Mouse (Mus musculus): ENCODE measurements around the gene Mterf2.
A peak's percentile ranks its signal among the peaks of the same experiment; 100 is the strongest.

Mterf2 gene

DNA sequence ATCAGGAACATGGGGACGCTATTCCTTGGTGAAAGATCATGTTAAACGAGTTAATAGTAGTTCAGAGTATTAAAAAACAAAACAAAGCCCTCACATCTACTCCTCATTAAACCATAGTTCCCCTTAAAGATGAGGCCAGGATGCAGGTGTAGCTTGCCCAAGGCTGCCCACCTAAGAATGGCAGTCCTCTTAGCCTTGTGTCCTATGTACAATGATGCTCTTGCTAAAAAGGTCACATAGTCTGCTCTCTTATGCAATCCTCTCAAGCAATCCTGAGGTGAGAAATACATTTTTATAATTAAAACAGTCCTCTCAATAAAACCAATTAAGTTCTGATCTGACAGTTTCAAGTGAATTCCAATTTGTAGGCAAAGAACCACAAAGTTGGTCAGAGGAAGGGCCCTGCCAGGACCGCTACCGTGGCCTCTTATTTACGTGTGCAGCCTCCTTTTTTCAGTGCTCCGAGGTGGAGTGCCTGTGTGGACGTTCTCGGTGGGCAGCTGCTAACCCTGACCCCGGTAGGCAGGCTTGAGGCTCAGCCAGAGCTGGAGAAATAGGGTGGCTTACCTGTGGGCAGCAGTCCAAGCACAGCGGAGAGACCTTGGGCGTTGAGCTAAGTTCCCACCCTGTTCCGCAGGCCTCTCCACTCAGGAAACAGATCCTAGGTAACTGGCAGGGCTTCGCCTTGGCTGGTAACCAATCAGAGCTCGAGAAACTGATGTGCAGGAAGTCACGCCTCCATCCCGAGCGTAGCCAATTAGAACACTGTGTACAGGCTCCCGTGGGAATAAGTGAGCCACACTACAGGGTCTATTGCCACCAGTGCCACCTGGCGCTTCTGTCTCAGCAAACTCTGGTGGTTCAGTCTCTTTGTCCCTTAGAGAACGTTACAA is at the start of gene Mterf2:
Gene Mterf2, minus strand, starts transcription at position 633 of the 893 bp plus-strand sequence.
- peak; percentile 96 for DNase-seq (ENCODE audit: low read depth, low spot score)

DNA sequence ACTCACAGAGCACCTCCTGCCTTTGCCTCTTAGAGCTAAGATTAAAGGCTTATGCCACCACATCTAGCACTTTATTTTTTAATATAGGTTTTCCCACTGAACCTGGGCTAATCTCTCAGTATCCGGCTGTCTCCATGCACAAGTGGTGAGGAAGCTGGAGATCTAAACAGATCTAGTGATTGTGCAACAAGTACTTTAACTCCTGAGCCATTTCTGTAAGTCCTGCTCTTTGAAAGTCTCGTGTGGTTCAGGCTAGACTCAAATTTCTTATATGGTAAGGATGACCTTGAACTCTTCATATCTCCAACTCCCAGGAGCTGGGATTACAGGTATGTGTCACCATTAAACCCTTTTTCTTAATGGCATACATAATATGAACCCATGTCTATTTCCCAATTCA is 48.8 kb upstream of the Mterf2 start:
- no peak for DNase-seq (ENCODE audit: low read depth, low spot score)

DNA sequence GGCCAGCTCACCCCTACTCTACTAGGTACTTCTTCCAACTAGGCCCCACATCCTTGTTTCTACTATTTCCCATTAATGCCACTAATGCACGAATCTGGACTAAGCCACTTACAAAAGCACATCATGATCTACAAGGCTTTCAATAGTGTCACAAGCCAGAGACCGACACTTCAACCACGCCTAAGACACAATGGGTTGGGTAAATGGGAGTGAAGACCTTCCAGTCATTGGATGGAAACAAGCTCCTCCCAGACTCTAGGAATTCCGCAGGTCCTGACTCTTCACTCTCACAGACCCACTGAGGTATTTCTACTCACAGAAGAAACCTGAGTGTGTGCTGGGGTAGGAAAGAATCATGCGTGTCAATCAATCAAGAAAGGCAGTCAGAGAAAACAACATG is 37.5 kb upstream of the Mterf2 start:
- no peak for DNase-seq (ENCODE audit: low read depth, low spot score)

DNA sequence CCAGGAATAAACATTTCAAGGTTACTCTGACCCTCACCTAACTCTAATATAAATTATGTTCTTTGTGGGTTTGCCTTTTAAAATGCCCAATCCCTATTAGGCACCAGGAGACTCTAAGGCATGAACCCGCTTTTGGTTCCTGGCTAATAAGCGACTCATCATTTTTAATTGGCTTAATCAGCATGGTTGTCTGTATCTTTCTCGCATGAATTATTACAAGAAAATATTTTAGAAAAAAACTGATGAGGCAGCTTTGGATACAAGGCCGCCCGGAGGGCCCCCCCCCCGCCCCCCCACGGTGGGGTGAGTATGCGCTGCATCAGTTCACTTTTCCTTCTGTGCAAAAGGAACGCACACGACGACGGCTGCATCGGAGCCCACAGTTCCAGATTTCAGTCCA is 37.0 kb upstream of the Mterf2 start:
- DNase-seq (ENCODE audit: low read depth, low spot score): no peak

DNA sequence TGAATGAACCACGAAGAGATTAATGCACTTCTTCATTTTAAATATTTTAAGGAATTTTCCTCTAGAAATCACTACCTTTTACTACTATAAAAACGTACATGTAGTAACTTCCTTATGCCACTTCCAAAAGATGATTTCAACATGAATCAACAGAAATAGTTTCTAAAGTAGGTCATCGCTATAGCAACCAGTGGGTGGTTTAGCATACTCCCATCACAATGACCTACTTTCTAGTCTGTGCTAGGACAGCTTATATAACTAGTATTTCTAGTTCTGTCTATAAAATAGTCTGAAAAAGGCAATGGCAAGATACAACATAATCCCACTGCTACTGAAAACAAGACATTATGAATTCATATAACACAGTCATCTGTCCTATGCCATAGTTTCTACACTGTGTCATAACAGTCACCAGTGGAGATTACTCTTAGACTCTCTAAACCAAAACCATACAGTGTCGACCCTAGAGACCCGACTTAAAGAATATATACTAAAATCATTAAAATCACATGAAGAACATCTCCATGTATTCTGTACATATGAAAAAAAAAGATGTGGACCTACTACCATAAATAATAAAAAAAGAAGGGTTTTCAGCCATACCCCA is 34.0 kb upstream of the Mterf2 start:
- DNase-seq (ENCODE audit: low read depth, low spot score): peak; percentile 70

DNA sequence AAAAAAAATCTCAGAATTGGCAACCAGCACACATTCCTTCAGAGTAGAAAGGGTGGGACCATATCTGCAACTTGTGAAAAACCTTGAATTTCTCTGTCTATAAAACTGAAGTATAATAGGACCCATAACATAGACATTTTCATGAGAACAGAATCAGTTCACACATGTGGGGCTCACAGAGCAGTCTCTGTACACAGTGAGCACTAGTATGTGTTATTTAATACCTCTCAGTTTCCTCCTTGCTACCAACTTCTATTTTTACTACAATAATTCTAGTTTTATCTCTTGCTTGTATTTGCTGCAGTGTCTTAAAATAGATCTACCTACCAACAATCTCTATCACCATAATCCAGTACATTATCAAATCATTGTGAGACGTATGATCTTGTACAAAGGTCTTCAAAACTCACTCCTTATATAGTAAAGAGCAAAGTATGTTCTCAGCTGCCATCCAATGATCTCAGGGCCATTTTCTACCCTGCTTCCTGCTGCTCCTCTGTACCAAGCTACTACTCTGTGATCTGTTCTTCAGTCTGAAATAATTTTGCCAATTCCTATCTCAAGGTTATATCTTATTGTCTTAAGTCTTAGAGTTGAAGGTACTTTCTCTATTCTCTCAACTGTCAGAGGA is 32.3 kb upstream of the Mterf2 start:
- DNase-seq (ENCODE audit: low read depth, low spot score): peak; percentile 22

DNA sequence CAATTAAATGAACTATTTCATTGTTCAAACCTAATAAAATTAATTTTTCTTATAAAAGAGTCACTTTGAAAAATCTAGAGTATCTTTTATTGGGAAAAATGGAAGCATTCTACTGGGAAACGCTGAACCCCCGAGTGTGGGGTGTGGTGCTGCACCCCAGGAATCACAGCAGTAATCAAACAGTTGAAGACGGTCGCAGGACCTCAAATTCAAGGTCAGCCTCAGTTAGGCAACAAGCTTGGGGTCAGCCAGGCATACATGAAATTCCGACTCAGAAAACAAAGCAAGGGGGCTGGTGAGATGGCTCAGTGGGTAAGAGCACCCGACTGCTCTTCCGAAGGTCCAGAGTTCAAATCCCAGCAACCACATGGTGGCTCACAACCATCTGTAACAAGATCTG is 29.6 kb upstream of the Mterf2 start:
- no peak for DNase-seq (ENCODE audit: low read depth, low spot score)

DNA sequence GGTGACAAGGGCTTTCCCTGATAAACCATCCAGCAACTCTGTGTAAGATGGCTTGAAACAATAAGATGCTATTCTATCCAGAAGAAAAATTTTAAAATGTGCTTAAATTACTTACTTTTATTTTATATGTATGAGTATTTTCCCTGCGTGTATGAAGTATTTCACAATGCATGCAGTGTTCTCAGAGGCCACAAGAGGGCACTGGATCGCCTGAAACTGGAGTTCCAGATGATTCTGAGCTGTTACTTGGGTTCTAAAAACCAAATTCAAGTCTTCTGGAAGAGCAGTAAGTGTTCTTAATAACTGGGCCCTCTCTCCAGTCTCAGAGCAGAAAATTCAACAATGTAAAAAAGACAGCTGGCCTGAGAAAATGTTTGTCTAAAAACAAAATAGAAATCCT is 26.4 kb upstream of the Mterf2 start:
- DNase-seq (ENCODE audit: low read depth, low spot score): peak; percentile 78

DNA sequence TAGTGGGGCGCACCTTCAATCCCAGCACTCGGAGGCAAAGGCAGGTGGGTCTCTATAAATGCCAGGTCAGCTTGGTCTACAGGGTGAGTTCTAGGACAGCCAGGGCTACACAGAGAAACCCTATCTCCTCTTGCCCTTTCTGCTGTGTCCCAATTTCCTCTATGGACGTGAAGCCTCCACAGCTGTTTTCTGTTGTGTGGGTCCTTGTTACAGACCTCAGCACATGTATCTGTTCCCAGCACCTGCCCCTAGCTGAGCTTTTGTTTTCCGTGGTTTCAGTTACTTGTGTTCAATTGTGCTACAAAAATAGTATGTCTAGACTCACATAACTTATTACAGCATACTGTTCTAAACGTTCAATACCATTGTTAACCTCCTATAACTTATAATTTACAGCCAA is 21.4 kb upstream of the Mterf2 start:
- DNase-seq (ENCODE audit: low read depth, low spot score): no peak

DNA sequence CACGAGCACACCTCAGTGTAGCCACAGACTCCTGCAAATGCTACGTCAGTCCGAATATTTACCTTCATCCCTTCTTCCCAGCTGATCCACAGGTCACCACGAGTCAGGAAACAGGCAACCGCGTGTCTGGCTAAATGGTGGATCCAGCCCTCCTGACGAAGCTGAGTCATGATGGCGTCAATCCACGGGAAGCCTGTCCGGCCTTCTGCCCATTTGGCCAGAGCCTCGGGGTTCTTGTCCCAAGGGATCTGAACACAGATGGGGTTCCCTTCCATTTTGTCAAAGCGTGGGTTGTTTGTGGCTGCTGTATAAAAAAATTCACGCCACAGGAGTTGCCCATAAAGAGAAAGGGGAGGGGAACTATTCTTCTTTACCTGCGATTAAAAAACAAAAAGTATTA is 18.5 kb upstream of the Mterf2 start:
- DNase-seq (ENCODE audit: low read depth, low spot score): no peak

DNA sequence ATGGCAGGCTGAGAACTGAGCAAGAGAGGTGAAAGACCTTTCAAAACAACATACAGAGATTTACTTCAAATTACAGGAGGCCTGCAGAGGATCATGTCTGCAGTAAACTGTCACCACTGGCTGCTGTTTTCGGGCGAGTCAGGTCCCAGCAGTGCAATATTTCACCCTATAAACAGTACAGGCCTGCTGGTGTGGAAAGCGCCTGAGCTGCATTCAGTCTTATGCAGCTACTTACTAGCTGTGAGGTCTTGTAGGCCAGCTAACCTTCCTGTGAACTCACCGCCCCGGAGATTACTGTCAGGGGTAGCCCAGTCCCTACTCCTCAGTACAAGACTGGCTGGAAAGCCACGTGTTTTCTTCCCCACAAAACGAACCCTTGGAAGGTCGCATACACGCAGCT is 13.6 kb upstream of the Mterf2 start:
- no peak for DNase-seq (ENCODE audit: low read depth, low spot score)

DNA sequence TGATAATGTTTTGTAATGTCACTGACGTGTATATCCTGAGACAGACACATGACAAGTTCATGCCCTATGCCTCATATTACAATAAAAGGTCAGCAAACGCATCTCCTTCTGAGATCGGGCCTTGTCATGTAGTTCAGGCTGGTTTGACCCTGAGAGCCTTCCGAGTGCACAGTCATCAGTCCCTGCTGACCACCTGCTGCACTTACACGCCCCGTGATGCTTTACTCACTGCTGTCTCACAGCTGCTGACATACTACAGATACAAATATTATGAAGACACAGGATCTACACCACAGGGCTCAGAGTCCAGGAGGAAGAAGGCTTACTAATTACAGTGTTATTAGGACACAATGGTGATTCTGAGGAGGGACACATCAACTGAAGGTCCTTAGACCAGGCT is 8.7 kb upstream of the Mterf2 start:
- no peak for DNase-seq (ENCODE audit: low read depth, low spot score)

DNA sequence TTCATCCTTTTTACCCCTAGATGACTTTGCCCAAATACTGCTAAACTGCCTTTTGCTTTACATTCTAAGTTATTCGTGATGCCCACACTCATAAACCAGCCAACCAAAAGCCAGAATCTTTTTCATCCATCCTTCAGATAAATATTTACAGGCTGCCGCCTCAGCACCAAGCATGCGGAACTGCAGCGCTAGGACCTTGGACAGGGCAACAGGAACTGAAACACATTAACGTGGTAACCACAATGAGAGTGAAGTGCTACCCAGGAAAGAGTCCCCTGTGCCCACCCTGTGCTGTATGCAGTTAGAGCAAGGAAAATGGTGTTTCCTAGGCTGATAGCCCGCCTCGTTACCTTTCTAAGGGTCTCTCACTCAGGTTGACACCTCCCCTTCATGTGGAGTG is 626 bp upstream of the Mterf2 start:
- DNase-seq (ENCODE audit: low read depth, low spot score): peak; percentile 53

DNA sequence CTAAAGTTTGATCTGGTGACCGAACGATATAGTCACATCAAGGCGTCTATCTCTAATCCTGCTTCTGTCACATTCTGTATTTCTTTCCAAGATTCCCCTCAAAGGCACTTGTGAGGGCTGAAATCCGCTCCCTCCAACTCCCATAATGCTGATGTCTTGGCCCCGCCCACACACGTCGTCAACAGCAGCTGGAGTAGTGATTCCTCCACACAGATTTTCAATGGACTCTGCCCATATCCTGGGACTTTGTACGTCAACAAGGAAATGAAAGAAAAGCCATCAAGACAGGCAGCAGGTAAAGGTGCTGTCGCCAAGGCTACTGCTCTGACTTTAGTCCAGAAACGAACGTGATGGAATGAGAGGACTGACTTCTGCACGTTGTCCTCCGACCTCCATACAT is 2.6 kb downstream of the Mterf2 start:
- DNase-seq (ENCODE audit: low read depth, low spot score): no peak

DNA sequence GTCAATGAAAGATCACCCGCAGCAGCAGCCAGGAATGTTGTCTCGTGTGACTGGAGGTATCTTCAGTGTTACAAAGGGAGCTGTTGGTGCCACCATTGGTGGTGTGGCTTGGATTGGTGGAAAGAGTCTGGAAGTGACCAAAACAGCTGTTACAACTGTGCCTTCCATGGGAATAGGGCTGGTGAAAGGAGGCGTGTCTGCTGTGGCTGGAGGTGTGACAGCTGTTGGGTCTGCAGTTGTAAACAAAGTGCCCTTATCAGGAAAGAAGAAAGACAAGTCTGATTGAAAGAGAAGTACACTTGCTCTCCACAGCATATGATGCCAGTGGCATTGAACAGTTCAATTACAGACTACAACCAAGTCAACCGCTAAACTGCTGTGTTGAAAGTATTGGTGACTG is 13.4 kb downstream of the Mterf2 start:
- DNase-seq (ENCODE audit: low read depth, low spot score): no peak

DNA sequence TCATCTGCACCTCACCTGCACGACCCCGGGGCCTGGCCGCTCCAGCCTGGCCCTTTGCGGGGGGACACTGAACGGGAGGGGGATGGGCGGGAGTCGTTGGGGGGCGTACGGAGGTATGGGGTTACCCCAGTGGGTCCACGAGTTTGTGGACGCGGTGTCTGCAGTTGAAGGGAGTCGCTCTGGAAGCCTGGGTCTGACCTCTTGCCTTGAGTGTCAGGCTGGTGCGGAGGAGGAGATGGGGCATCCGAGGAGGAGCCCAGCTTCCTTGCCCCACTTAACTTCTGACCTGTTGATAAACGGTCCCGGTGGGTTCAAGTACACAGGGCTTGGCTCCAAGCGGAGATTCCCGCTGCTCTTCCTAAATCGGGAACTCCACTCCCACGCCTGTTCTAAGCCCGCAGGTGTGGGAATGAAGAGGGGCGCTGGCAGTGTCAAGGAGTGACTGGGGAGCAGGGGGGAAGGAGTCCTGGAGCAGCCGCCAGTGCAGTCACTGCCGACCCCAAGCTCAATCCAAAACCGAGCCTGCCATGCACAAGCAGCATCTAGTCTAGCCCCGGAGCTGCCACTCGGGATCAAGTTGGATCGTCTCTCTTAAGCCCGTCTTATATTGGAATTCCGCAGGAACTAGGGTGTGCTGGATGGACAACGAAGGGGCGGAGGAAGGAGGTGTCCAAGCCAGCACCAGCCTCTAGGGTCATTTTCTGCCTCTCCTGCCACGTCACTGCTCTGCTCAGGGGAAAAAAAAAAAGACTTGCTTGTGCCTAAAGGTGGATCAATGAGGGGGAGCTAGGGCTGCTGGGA is 24.5 kb downstream of the Mterf2 start:
- peak; percentile 30 for DNase-seq (ENCODE audit: low read depth, low spot score)

DNA sequence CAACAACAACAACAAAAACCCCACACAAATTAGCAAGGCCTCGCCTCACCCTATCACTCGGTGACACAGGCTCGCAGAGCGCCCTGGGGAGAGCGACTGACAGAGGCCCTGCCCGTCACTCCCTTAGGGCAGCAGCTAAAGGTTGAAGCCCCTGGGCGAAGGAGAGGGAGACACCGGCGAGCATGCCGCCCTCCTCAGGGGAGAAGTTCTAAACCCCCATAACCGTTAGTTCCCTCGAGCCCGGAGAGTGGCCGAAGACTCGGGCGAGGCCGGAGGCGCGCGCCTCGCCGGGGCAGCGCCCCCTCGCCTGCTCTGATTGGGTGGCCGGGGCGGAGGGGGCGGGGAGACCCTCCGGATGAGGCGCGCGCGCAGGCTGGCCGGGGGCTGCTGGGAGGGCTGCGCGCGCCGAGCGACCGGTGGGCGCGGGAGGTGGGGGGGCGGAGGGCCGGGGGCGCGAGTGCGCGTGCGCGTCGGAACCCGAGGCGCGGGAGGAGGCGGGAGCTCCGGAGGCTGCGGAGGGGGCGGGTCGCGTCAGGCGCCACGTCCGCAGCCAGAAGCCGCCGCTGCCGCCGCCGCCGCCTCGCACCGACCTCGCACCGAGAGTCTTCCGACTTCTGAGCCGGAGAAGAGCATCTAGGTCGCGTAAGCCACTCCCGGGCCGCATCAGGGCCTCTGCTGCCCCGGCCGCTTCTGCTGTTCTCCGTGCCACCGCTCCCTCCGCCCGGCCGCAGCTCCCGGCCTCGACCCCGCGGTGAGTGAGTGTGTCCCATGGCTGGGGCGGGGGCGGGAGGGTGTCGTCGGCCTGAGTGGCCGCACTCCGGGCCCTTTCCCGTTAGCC is 25.4 kb downstream of the Mterf2 start, which contains the start of the genes Fhl4 and Tmem263:
Gene Fhl4, minus strand, starts transcription at position 249 of the 838 bp plus-strand sequence.
Gene Tmem263, plus strand, starts transcription at position 381 of the 838 bp plus-strand sequence.
- peak; percentile 93 for DNase-seq (ENCODE audit: low read depth, low spot score)

DNA sequence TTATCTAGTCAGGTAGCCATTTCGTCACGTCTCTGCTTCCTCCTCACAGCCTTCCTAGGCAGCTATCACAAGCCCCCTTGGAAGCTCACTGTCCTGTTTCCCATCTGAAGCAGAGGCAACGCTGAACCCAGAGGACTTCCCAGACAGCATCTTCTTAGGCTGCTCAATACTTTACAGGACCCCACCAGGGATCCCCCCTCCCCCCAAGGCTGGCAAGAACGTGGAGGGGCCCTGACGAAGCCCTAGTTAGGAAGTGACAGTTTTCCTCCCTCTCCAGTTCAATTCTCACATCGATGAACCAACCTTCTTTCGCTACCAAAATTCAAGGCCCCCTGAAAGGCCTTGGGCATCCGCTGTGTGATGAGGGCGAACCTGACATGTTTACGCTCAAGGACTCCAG is 26.0 kb downstream of the Mterf2 start:
- DNase-seq (ENCODE audit: low read depth, low spot score): no peak

DNA sequence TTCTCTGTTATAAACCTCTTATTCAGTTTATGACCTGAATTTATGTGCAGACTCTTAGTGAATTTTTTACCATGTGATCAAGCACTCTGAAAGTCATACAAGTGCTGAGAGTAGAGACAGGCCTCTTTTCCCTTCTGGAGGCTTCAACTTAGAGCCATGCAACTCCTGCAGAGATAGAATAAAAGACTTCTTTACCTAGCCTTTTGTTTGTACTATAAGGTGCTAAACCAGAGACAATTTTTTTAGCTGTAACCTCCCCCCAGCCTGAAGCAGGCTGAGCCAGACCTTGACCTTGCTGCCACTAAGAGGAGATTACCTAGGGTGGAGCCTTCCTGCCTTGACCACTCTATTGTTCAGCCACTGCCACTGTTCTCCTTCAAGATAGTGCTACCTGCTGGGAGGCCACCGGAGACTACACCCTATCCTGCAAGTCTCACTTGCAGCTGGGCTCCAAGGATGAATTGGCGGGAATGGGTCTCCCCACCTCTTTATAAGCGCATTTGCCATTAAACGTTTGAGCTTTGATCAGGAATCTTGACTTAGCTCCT is 56.1 kb downstream of the Mterf2 start:
- DNase-seq (ENCODE audit: low read depth, low spot score): no peak

Data from CD4-positive, CD25-positive, alpha-beta regulatory T cell, adult 2 months (primary cell).